Mouse (Mus musculus) NIH3T3 (cell line): ENCODE measurements at regions not wholly inside any gene's neighbourhood (a gene's known extent, or its start where the extent isn't known, plus 50 kb on each side); places are given as distances from the start of the nearest gene placed in this dataset.
A peak's percentile ranks its signal among the peaks of the same experiment; 100 is the strongest.

ENCODE experiments used
- DNase-seq: peaks from one replicate; pipeline ENCODE4 v3.0.0-alpha.2; 2012; ENCODE audit warnings: low read depth

DNA sequence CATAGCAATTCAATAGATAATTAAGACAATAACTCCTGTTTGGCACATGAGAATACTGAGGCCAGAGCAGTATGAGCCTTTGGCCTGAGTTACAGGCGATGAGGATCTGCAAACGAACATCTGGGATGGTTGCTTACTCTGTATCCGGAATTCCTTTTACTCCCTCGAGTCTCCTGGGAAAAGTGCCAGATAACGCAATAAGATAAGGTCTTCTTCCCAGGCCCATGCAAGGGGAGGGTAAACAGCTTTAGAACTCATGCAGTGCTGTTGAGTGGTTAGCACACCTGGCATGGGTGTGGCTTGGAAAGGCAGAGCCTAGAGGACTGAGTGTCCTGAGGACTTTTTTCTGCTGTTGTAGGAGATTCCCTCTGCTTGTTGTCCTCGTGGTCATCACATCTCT is 598.2 kb downstream of the 9430069I07Rik start:
- peak; percentile 42 for DNase-seq

DNA sequence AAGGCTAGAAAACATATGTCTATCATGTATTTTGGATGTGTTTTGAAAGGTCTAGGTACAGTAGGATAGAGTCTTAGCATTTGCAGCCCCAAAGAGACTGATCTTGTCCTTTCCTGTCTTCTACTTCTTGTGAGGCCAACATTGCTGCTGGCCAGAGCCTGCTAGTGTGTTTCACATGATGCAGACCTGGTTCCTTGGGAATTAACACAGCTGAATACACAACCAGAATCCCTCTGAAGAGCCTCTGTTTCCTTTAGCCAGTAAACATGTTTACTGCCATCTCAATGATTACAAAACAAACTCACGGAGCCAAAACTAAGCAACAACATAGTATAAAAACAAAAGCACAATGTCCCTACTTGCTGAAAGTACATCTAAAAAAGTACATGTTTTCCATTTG is 598.9 kb downstream of the 9430069I07Rik start:
- DNase-seq, result no peak
